Mouse (Mus musculus) olfactory bulb, adult 2 months (tissue): ENCODE results near the gene Myh13.

ENCODE experiments used
- CTCF ChIP-seq: fragments of 200-500 bp; IDR thresholded peaks from 2 replicates; pipeline ENCODE4 v1.5.1; 2012; ENCODE audit warnings: low read depth, mild to moderate bottlenecking, low read length, moderate library complexity; ENCODE audit not compliant: insufficient read depth
- POLR2A ChIP-seq: fragments of 200-500 bp; IDR thresholded peaks from 2 replicates; pipeline ENCODE4 v1.6.1; 2012; ENCODE audit warnings: mild to moderate bottlenecking, low read depth, low read length, moderate library complexity; ENCODE audit not compliant: insufficient read depth

GRCm38 (mm10) chr11:67350153-67350768 lies 28.8 kb downstream of the Myh13 start:
- TF ChIP-seq CTCF (0 out of 2 replicates have a peak, but pooled peaks have one; percentile 28), POLR2A (no peak)
